In genomic region chr3:35101951-35102350, GRCm38 (mm10) we compare ENCODE assay signal across 19 mouse cellular contexts.
DNase-seq lines count a peak whose midpoint lies in the region; ATAC-seq lines count a peak whose summit lies in the region.
"Had no signal": no experiment of that assay in that cellular context is flagged by ENCODE, and none has a peak within 500 bp of the region (broad histone marks: within the 10 kb centered on the region; RNA-seq: fewer than 3 reads in every experiment).

No protein-coding gene starts in this region.

- H3K4me3 ChIP-seq in midbrain, embryonic 11.5 days (ENCODE audit: low read depth, low read length) = no peak overlapping the region
- H3K4me3 ChIP-seq in midbrain, embryonic 13.5 days (replicated peaks) = no peak overlapping the region
- no peak overlapping the region for H3K4me3 ChIP-seq in forebrain, embryonic 14.5 days (ENCODE audit: low read depth, low read length)
- no peak overlapping the region for H3K4me3 ChIP-seq in hindbrain, embryonic 16.5 days (ENCODE audit: low read length)
- H3K4me3 ChIP-seq: heart, embryonic 12.5 days; limb, embryonic 13.5 days; megakaryocyte, embryonic 14.5 days had no signal

- peak overlapping the region; percentile 31; the same call in 1 of the 2 replicates for H3K9ac ChIP-seq in midbrain, embryonic 11.5 days (ENCODE audit: low read length)
- no peak overlapping the region for H3K9ac ChIP-seq in midbrain, embryonic 13.5 days (replicated peaks)
- no peak overlapping the region for H3K9ac ChIP-seq in forebrain, embryonic 14.5 days (ENCODE audit: low read length)
- no peak overlapping the region for H3K9ac ChIP-seq in hindbrain, embryonic 16.5 days (ENCODE audit: low read depth, low read length)
- H3K9ac ChIP-seq: heart, embryonic 12.5 days; limb, embryonic 13.5 days; liver, embryonic 14.5 days had no signal

- H3K4me1 ChIP-seq in midbrain, embryonic 11.5 days (ENCODE audit: control insufficient read depth, insufficient read depth, low read length) = peaks cover 37% of the 10 kb centered on the region
- H3K4me1 ChIP-seq in midbrain, embryonic 13.5 days (replicated peaks) = peaks cover 35% of the 10 kb centered on the region
- peaks cover 30% of the 10 kb centered on the region for H3K4me1 ChIP-seq in forebrain, embryonic 14.5 days (ENCODE audit: control insufficient read depth, insufficient read depth, low read length)
- no peaks in the 10 kb centered on the region; the same call in none of the 2 replicates for H3K4me1 ChIP-seq in hindbrain, embryonic 16.5 days (ENCODE audit: control insufficient read depth, insufficient read depth, low read depth, low read length)
- H3K4me1 ChIP-seq: megakaryocyte, embryonic 14.5 days had no signal

- no peak for ATAC-seq in midbrain, embryonic 11.5 days (ENCODE audit: low FRiP score)
- no peak for ATAC-seq in midbrain, embryonic 13.5 days
- ATAC-seq in forebrain, embryonic 14.5 days = no peak
- ATAC-seq in hindbrain, embryonic 16.5 days = no peak
- ATAC-seq in granulocyte monocyte progenitor cell, adult 5-6 weeks (replicated peaks; ENCODE audit: poor library complexity, severe bottlenecking) = no peak
- ATAC-seq: intestine, postnatal 0 days; lung, postnatal 0 days had no signal

- WGBS in midbrain, embryonic 11.5 days = 35% methylated on average over 5 of the region's 5 CpGs
- 28% methylated on average over 5 of the region's 5 CpGs for WGBS in midbrain, embryonic 13.5 days
- 26% methylated on average over 5 of the region's 5 CpGs for WGBS in forebrain, embryonic 14.5 days
- 43% methylated on average over 5 of the region's 5 CpGs for WGBS in hindbrain, embryonic 16.5 days

- peak; percentile 91 for DNase-seq in midbrain, embryonic 11.5 days (ENCODE audit: low spot score, missing footprints)
- DNase-seq in forebrain, embryonic 14.5 days (ENCODE audit: low spot score) = no peak
- DNase-seq in frontal cortex, adult 2 months (ENCODE audit: extremely low spot score in 1 of 2, low spot score in 1 of 2) = no peak
- DNase-seq in right cerebral cortex, postnatal 36 days (ENCODE audit: low spot score in 2 of 2) = no peak
- DNase-seq: cerebellum, postnatal 14 days; heart, postnatal 36 days; kidney, postnatal 25 days; right cerebral cortex, postnatal 14 days had no signal

- no peak overlapping the region for H3K4me2 ChIP-seq in midbrain, embryonic 11.5 days
- no peak overlapping the region for H3K4me2 ChIP-seq in midbrain, embryonic 13.5 days (replicated peaks)
- no peak overlapping the region for H3K4me2 ChIP-seq in forebrain, embryonic 14.5 days (ENCODE audit: low read length)
- no peak overlapping the region for H3K4me2 ChIP-seq in hindbrain, embryonic 16.5 days (ENCODE audit: low read length)
- H3K4me2 ChIP-seq: heart, embryonic 12.5 days; limb, embryonic 13.5 days had no signal

- no peaks in the 10 kb centered on the region for H3K9me3 ChIP-seq in midbrain, embryonic 11.5 days (ENCODE audit: control insufficient read depth, low read length)
- no peaks in the 10 kb centered on the region for H3K9me3 ChIP-seq in midbrain, embryonic 13.5 days
- no peaks in the 10 kb centered on the region for H3K9me3 ChIP-seq in forebrain, embryonic 14.5 days (replicated peaks; ENCODE audit: control insufficient read depth, low read length)
- H3K9me3 ChIP-seq in hindbrain, embryonic 16.5 days (ENCODE audit: control insufficient read depth, low read length) = no peaks in the 10 kb centered on the region
- H3K9me3 ChIP-seq: heart, embryonic 12.5 days; limb, embryonic 13.5 days had no signal

- no peaks in the 10 kb centered on the region; the same call in 1 of the 2 replicates for H3K27me3 ChIP-seq in midbrain, embryonic 11.5 days (ENCODE audit: control insufficient read depth, insufficient read depth, low read length)
- H3K27me3 ChIP-seq in midbrain, embryonic 13.5 days = peaks cover 10% of the 10 kb centered on the region; the same call in 1 of the 2 replicates
- no peaks in the 10 kb centered on the region for H3K27me3 ChIP-seq in forebrain, embryonic 14.5 days (replicated peaks; ENCODE audit: control insufficient read depth, insufficient read depth, low read length)
- peaks cover 6% of the 10 kb centered on the region; the same call in 1 of the 2 replicates for H3K27me3 ChIP-seq in hindbrain, embryonic 16.5 days (replicated peaks; ENCODE audit: control insufficient read depth, insufficient read depth, low read length)
- H3K27me3 ChIP-seq: megakaryocyte, embryonic 14.5 days had no signal

- H3K36me3 ChIP-seq in midbrain, embryonic 11.5 days (ENCODE audit: control insufficient read depth, insufficient read depth, low read length) = no peaks in the 10 kb centered on the region
- no peaks in the 10 kb centered on the region for H3K36me3 ChIP-seq in midbrain, embryonic 13.5 days
- no peaks in the 10 kb centered on the region for H3K36me3 ChIP-seq in forebrain, embryonic 14.5 days (ENCODE audit: control insufficient read depth, insufficient read depth, low read length)
- H3K36me3 ChIP-seq in hindbrain, embryonic 16.5 days (ENCODE audit: control insufficient read depth, insufficient read depth, low read length) = no peaks in the 10 kb centered on the region
- H3K36me3 ChIP-seq: G1E; heart, embryonic 12.5 days; limb, embryonic 13.5 days had no signal

- peak overlapping the region; percentile 2 for H3K27ac ChIP-seq in midbrain, embryonic 11.5 days (ENCODE audit: low read depth, low read length)
- H3K27ac ChIP-seq in midbrain, embryonic 13.5 days = no peak overlapping the region
- H3K27ac ChIP-seq in forebrain, embryonic 14.5 days (ENCODE audit: low read depth, low read length) = 0 out of 2 replicates have a peak overlapping the region, but pooled peaks have one; percentile 9
- 0 out of 2 replicates have a peak overlapping the region, but pooled peaks have one; percentile 34 for H3K27ac ChIP-seq in hindbrain, embryonic 16.5 days (ENCODE audit: low read depth, low read length)
- H3K27ac ChIP-seq: limb, embryonic 13.5 days; liver, embryonic 14.5 days; stomach, postnatal 0 days had no signal
